Mouse (Mus musculus): ENCODE measurements around the gene Plekhg3. TPM values are rescaled to one million over a fixed set of nuclear protein-coding genes. Genes with fewer than 3 reads are reported as not detected.

Plekhg3 gene
- polyA plus RNA-seq, 1 experiment from 2014 or later = 24.8 TPM

DNA sequence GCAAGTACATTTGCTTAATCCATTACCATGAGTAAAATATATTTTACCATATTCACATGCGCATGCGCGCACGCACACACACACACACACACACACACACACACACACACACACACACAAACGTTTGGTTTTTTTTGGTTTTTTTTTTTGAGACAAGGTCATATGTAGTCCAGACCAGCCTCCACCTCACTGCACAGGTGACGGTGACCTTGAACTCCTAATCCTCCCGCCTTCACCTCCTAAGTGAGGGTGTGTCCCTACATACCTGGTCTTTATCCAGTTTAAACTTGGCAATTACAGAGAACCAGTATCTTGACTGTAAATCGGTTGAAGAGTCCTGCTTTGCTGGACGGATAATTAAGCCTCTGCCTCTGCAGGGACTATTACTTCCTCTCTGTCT, 31.4 kb upstream of the Plekhg3 start:
- H3K27ac ChIP-seq (ENCODE audit: low read length) = no peak overlapping the region
- 80% methylated on average over 9 of the region's 9 CpGs for WGBS

DNA sequence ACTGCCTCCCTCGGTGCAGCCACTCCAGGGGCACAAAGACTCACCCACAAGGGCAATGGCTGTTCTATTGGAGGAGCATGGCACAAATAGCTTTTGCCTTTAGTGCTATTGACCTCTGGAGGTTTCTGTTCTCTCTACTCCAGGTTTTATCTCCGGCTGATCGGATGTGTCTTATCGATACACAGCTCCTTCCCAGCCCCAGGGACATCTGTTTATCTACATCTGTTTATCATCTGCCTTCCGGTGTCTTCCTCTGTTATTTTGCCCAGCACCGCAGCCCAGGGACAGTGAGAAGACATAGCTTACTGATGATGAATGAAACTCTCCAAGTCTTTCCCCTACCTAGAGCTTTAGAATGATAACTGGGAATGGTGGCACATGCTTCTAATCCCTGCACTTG, 30.6 kb upstream of the Plekhg3 start:
- Histone ChIP-seq H3K9me3 (ENCODE audit: low read length) (no peaks in the 10 kb centered on the region), H3K4me3 (ENCODE audit: low read length) (no peak overlapping the region), H3K4me2 (replicated peaks; ENCODE audit: low read depth, low read length) (no peak overlapping the region), H3K4me1 (ENCODE audit: insufficient read depth, low read length) (peaks cover 14% of the 10 kb centered on the region; the same call in 1 of the 2 replicates), H3K9ac (replicated peaks; ENCODE audit: low read length) (no peak overlapping the region), H3K27me3 (ENCODE audit: insufficient read depth, low read length) (0 out of 2 replicates have a peak, but pooled peaks cover 3% of the 10 kb centered on the region), H3K36me3 (ENCODE audit: insufficient read depth, low read length) (no peaks in the 10 kb centered on the region), H3K27ac (ENCODE audit: low read length) (no peak overlapping the region)
- no peak for ATAC-seq (ENCODE audit: low FRiP score, low TSS enrichment)
- 87% methylated on average over 6 of the region's 6 CpGs for WGBS

More for the DNA sequence above, 31.4 kb upstream of the Plekhg3 start:
- Histone ChIP-seq H3K27me3 (ENCODE audit: insufficient read depth, low read length) (0 out of 2 replicates have a peak, but pooled peaks cover 3% of the 10 kb centered on the region), H3K9me3 (ENCODE audit: low read length) (no peaks in the 10 kb centered on the region), H3K4me1 (ENCODE audit: insufficient read depth, low read length) (peaks cover 14% of the 10 kb centered on the region; the same call in 1 of the 2 replicates), H3K36me3 (ENCODE audit: insufficient read depth, low read length) (no peaks in the 10 kb centered on the region), H3K4me2 (replicated peaks; ENCODE audit: low read depth, low read length) (no peak overlapping the region), H3K9ac (replicated peaks; ENCODE audit: low read length) (no peak overlapping the region), H3K4me3 (ENCODE audit: low read length) (no peak overlapping the region)
- no peak for ATAC-seq (ENCODE audit: low FRiP score, low TSS enrichment)

DNA sequence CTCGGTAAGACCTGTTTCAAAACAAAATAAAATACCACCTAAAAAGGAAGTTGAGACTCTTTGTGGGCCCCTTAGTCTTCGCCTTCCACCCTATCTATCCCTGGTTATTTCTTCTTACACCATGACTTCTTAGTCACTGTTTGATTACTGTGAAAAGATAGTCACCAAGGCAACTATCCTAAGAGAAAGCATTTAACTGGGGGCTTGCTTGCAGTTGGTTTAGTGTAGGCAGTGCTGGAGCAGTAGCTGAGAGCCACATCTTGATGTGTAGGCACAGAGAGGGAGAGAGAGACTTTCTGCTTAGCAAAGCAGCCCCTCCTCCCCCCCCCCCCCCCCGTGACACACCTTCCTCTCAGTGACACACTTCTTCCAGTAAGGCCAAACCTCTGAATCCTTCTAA, 29.8 kb upstream of the Plekhg3 start:
- Histone ChIP-seq H3K27me3 (ENCODE audit: insufficient read depth, low read length) (no peaks in the 10 kb centered on the region), H3K9me3 (ENCODE audit: low read length) (no peaks in the 10 kb centered on the region), H3K27ac (ENCODE audit: low read length) (no peak overlapping the region), H3K9ac (replicated peaks; ENCODE audit: low read length) (no peak overlapping the region), H3K4me3 (ENCODE audit: low read length) (no peak overlapping the region), H3K36me3 (ENCODE audit: insufficient read depth, low read length) (no peaks in the 10 kb centered on the region), H3K4me1 (ENCODE audit: insufficient read depth, low read length) (peaks cover 14% of the 10 kb centered on the region; the same call in 1 of the 2 replicates), H3K4me2 (replicated peaks; ENCODE audit: low read depth, low read length) (no peak overlapping the region)
- no peak for ATAC-seq (ENCODE audit: low FRiP score, low TSS enrichment)
- 62% methylated on average over 2 of the region's 3 CpGs for WGBS

DNA sequence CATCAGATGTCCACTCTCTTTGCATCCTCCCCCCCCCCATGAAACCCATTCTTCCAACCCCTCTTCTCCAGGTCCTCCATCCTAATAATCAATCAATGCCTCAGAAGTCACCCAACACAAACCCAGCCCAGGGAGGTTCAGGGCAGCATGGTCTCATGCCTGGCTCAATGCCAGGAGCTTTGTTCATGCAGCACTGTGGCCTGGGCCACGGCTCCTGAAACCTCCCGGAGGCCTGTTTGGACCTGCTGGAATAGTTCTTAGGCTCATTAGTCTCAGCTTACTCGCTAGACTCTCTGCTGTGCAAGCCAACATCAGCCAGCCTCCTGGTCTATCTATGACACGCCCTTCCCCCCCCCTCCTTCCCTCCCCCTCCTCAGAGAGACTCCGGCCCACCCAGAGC, 27.7 kb upstream of the Plekhg3 start:
- WGBS = 33% methylated on average over 5 of the region's 5 CpGs
- peak; percentile 79 for ATAC-seq (ENCODE audit: low FRiP score, low TSS enrichment)
- Histone ChIP-seq H3K9me3 (ENCODE audit: low read length) (no peaks in the 10 kb centered on the region), H3K4me1 (ENCODE audit: insufficient read depth, low read length) (peaks cover 33% of the 10 kb centered on the region), H3K4me3 (ENCODE audit: low read length) (no peak overlapping the region), H3K4me2 (replicated peaks; ENCODE audit: low read depth, low read length) (no peak overlapping the region), H3K36me3 (ENCODE audit: insufficient read depth, low read length) (no peaks in the 10 kb centered on the region), H3K27me3 (ENCODE audit: insufficient read depth, low read length) (no peaks in the 10 kb centered on the region), H3K9ac (replicated peaks; ENCODE audit: low read length) (no peak overlapping the region), H3K27ac (ENCODE audit: low read length) (peak overlapping the region; percentile 67)

DNA sequence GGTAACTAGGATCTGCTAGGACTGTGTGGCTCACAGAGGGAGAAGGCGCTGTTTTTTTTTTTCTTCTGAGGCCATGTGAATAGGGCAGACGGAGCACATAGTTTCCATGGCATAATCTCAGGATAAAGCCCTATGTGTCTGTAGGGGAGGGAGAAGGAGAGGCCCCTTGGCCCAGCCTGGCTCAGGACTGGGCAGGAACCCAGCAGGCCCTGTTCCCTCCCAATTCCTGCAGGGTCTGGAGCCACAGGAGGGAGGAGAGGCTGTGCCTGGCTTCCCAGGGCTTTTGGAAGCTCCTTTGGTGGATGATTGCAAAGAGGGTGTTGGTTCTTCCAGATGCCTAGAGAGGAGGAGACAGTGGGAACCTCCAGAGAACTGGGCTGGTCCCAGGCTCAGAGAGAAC, 24.2 kb upstream of the Plekhg3 start:
- WGBS = 63% methylated on average over 2 of the region's 2 CpGs
- Histone ChIP-seq H3K27me3 (ENCODE audit: insufficient read depth, low read length) (no peaks in the 10 kb centered on the region), H3K9me3 (ENCODE audit: low read length) (no peaks in the 10 kb centered on the region; the same call in 1 of the 2 replicates), H3K27ac (ENCODE audit: low read length) (peak overlapping the region; percentile 59; the same call in 1 of the 2 replicates), H3K4me3 (ENCODE audit: low read length) (no peak overlapping the region), H3K4me1 (ENCODE audit: insufficient read depth, low read length) (peaks cover 45% of the 10 kb centered on the region), H3K36me3 (ENCODE audit: insufficient read depth, low read length) (no peaks in the 10 kb centered on the region), H3K9ac (replicated peaks; ENCODE audit: low read length) (no peak overlapping the region), H3K4me2 (replicated peaks; ENCODE audit: low read depth, low read length) (no peak overlapping the region)
- no peak for ATAC-seq (ENCODE audit: low FRiP score, low TSS enrichment)

DNA sequence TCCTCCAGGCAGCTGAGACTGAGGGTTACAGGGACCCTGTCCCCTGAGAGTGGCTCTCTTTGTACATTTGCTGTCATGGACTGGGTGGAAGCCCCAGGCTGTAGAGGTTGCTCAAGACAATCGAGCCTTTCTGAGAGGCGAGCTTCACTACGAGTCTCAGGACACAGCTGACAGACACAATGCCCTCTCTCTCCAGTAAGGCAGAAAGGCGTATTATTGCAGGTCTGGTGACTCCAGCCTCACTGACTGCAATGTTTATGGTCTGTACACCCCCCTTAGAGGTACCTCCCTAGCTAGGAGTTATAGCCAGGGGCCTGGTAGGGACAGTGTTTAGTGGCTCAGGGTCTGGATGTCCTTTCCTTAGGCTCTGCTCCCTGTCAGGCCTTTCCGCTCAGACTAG, 22.9 kb upstream of the Plekhg3 start:
- ATAC-seq (ENCODE audit: low FRiP score, low TSS enrichment) = 0 out of 2 replicates have a peak, but pooled peaks have one; percentile 37
- no peak overlapping the region for H3K4me3 ChIP-seq (ENCODE audit: low read length)
- WGBS = 45% methylated on average over 5 of the region's 5 CpGs

DNA sequence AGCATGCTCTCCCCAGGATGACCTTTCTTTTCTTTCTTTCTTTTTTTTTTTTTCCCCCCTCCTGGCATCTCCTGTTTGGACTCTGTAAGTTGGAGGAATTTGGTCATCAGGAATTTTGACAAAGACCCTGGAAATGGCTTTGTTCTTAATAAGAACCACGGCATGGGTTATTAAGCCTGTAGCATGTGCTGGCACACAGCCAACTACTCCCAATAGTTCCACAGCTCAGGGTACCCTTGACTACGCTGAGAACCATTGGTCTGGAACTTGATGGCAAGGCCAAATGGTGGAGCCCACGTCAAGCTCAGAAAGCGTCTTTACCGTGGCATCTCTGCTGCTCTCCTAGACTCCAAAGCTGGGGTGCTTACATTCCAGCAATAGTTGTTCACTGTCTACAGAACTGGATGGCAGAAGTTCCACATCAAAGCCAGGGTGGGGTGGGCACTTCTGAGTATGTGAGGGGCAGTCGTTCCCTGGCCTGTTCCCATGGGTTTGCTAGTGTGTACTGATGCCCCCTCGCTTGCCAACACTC, 21.7 kb upstream of the Plekhg3 start:
- peak; percentile 66 for ATAC-seq (ENCODE audit: low FRiP score, low TSS enrichment)
- WGBS = 53% methylated on average over 7 of the region's 7 CpGs
- peaks cover 36% of the 10 kb centered on the region for H3K4me1 ChIP-seq (ENCODE audit: insufficient read depth, low read length)
- no peak overlapping the region for H3K4me2 ChIP-seq (replicated peaks; ENCODE audit: low read depth, low read length)
- peak overlapping the region; percentile 81 for H3K27ac ChIP-seq (ENCODE audit: low read length)
- no peak overlapping the region for H3K4me3 ChIP-seq (ENCODE audit: low read length)
- H3K9me3 ChIP-seq (ENCODE audit: low read length) = no peaks in the 10 kb centered on the region; the same call in 1 of the 2 replicates
- no peaks in the 10 kb centered on the region for H3K27me3 ChIP-seq (ENCODE audit: insufficient read depth, low read length)
- H3K36me3 ChIP-seq (ENCODE audit: insufficient read depth, low read length) = no peaks in the 10 kb centered on the region
- H3K9ac ChIP-seq (replicated peaks; ENCODE audit: low read length) = no peak overlapping the region

More for the DNA sequence above, 22.9 kb upstream of the Plekhg3 start:
- Histone ChIP-seq H3K4me1 (ENCODE audit: insufficient read depth, low read length) (peaks cover 40% of the 10 kb centered on the region), H3K27me3 (ENCODE audit: insufficient read depth, low read length) (no peaks in the 10 kb centered on the region), H3K4me2 (replicated peaks; ENCODE audit: low read depth, low read length) (no peak overlapping the region), H3K36me3 (ENCODE audit: insufficient read depth, low read length) (no peaks in the 10 kb centered on the region), H3K9me3 (ENCODE audit: low read length) (no peaks in the 10 kb centered on the region; the same call in 1 of the 2 replicates), H3K27ac (ENCODE audit: low read length) (peak overlapping the region; percentile 63), H3K9ac (replicated peaks; ENCODE audit: low read length) (peak overlapping the region; percentile 13; the same call in 1 of the 2 replicates)

DNA sequence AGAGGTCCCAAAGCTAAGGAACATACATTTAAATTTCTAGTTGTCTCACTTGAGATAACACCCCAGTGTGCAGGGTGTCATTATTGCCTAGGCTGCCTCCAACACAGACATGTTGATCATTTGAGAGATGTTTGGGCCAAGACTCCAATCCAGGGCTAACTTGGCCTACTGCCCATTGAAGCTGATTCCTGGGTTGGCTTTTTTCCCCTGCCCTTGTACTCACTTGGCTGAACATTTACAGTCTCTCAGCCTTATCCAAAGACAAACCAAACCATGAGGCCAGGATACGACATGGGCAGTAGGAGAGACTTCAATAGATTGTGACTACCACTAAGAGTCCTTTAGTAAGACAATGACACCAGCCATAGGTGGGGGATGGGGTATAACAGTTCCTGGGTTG, 18.0 kb upstream of the Plekhg3 start:
- Histone ChIP-seq H3K27me3 (ENCODE audit: insufficient read depth, low read length) (no peaks in the 10 kb centered on the region), H3K9ac (replicated peaks; ENCODE audit: low read length) (no peak overlapping the region), H3K27ac (ENCODE audit: low read length) (no peak overlapping the region), H3K9me3 (ENCODE audit: low read length) (no peaks in the 10 kb centered on the region; the same call in 1 of the 2 replicates), H3K4me3 (ENCODE audit: low read length) (no peak overlapping the region), H3K4me1 (ENCODE audit: insufficient read depth, low read length) (peaks cover 28% of the 10 kb centered on the region), H3K36me3 (ENCODE audit: insufficient read depth, low read length) (no peaks in the 10 kb centered on the region), H3K4me2 (replicated peaks; ENCODE audit: low read depth, low read length) (no peak overlapping the region)
- no peak for ATAC-seq (ENCODE audit: low FRiP score, low TSS enrichment)
- 54% methylated on average over 1 of the region's 1 CpGs for WGBS

DNA sequence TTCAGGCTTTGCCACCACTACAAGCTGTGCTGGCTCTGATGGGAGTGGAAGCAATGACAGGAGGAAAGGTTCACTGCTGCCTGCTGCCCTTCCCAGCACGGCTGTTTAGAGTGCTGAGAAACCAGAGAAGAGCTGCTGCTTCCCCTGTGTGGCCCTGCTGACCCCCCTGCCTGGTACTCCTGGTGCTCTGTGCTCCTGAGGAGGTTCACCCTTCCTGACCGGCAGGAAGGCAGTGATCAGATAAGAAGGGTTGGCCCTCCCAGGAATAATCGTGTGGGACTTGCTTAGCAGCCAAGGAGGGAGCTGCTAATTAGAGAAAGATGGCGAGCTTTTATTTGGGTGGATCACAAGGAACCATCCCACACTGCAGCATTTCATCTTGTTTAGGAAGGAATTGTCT, 15.8 kb upstream of the Plekhg3 start:
- Histone ChIP-seq H3K27me3 (ENCODE audit: insufficient read depth, low read length) (no peaks in the 10 kb centered on the region), H3K36me3 (ENCODE audit: insufficient read depth, low read length) (no peaks in the 10 kb centered on the region), H3K4me1 (ENCODE audit: insufficient read depth, low read length) (peaks cover 13% of the 10 kb centered on the region), H3K9ac (replicated peaks; ENCODE audit: low read length) (no peak overlapping the region), H3K4me2 (replicated peaks; ENCODE audit: low read depth, low read length) (no peak overlapping the region), H3K27ac (ENCODE audit: low read length) (no peak overlapping the region), H3K4me3 (ENCODE audit: low read length) (no peak overlapping the region), H3K9me3 (ENCODE audit: low read length) (no peaks in the 10 kb centered on the region; the same call in 1 of the 2 replicates)
- 18% methylated on average over 4 of the region's 4 CpGs for whole genome bisulfite sequencing
- peak; percentile 49 for ATAC-seq (ENCODE audit: low FRiP score, low TSS enrichment)

DNA sequence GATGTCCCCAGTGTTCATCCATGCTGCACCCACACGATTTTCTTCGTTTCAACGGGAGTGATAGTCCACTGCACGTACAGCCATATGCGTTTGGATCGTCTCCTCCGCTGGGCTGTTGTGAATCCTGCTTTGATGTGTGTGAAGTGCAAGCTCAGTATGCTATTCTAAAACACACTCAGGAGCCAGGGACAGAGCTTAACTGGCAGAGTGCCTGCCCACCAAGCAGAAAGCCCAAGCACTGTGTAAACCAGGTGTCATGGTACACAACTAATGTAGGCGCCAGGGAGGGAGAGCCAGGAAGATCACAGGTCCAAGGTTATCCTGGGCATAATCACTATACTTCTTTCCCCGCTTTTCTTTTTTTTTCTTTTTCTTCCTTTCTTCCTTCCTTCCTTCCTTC, 12.7 kb upstream of the Plekhg3 start:
- no peak for ATAC-seq (ENCODE audit: low FRiP score, low TSS enrichment)
- Histone ChIP-seq H3K27me3 (ENCODE audit: insufficient read depth, low read length) (no peaks in the 10 kb centered on the region), H3K9me3 (ENCODE audit: low read length) (no peaks in the 10 kb centered on the region), H3K4me3 (ENCODE audit: low read length) (no peak overlapping the region), H3K27ac (ENCODE audit: low read length) (no peak overlapping the region), H3K4me2 (replicated peaks; ENCODE audit: low read depth, low read length) (no peak overlapping the region), H3K9ac (replicated peaks; ENCODE audit: low read length) (no peak overlapping the region), H3K4me1 (ENCODE audit: insufficient read depth, low read length) (peaks cover 14% of the 10 kb centered on the region), H3K36me3 (ENCODE audit: insufficient read depth, low read length) (no peaks in the 10 kb centered on the region)
- 86% methylated on average over 9 of the region's 9 CpGs for WGBS

Data from kidney, embryonic 16.5 days (tissue).